Mouse (Mus musculus): Measurements from ENCODE around the gene Lactbl1. TPM values are rescaled to one million over a fixed set of nuclear protein-coding genes. Genes with fewer than 3 reads are reported as not detected.

Lactbl1 gene
- polyA plus RNA-seq, 1 experiment from 2014 or later = 0.05 TPM

- H3K9ac ChIP-seq (ENCODE audit: low read depth, low read length) = peak overlapping the region; percentile 23; the same call in 1 of the 2 replicates
- WGBS = 85% methylated on average over 2 of the region's 2 CpGs
Measured at GRCm38 (mm10) chr4:136600536-136600935, 21.9 kb upstream of the Lactbl1 start.

GRCm38 (mm10) chr4:136601476-136601875 lies 20.9 kb upstream of the Lactbl1 start:
- peak overlapping the region; percentile 75 for H3K4me3 ChIP-seq (ENCODE audit: low read length)
- no peaks in the 10 kb centered on the region for H3K27me3 ChIP-seq (replicated peaks; ENCODE audit: control insufficient read depth, insufficient read depth, low read length)
- WGBS = under 1% methylated on average over 13 of the region's 13 CpGs

More at GRCm38 (mm10) chr4:136600536-136600935, 21.9 kb upstream of the Lactbl1 start:
- H3K4me2 ChIP-seq (ENCODE audit: low read length) = peak overlapping the region; percentile 56
- peaks cover 15% of the 10 kb centered on the region for H3K4me1 ChIP-seq (ENCODE audit: control insufficient read depth, insufficient read depth, low read depth, low read length)
- no peaks in the 10 kb centered on the region for H3K27me3 ChIP-seq (replicated peaks; ENCODE audit: control insufficient read depth, insufficient read depth, low read length)
- peak overlapping the region; percentile 75 for H3K4me3 ChIP-seq (ENCODE audit: low read length)
- no peak overlapping the region for H3K27ac ChIP-seq (ENCODE audit: low read depth, low read length)
- no peaks in the 10 kb centered on the region for H3K36me3 ChIP-seq (ENCODE audit: control insufficient read depth, insufficient read depth, low read length)
- no peaks in the 10 kb centered on the region for H3K9me3 ChIP-seq (ENCODE audit: control insufficient read depth, low read length)
- ATAC-seq = no peak

GRCm38 (mm10) chr4:136602018-136602554 lies 20.3 kb upstream of the Lactbl1 start:
- Histone ChIP-seq H3K9ac (ENCODE audit: low read depth, low read length) (peak overlapping the region; percentile 86), H3K4me1 (ENCODE audit: control insufficient read depth, insufficient read depth, low read depth, low read length) (peaks cover 15% of the 10 kb centered on the region), H3K36me3 (ENCODE audit: control insufficient read depth, insufficient read depth, low read length) (no peaks in the 10 kb centered on the region), H3K9me3 (ENCODE audit: control insufficient read depth, low read length) (no peaks in the 10 kb centered on the region), H3K27me3 (replicated peaks; ENCODE audit: control insufficient read depth, insufficient read depth, low read length) (no peaks in the 10 kb centered on the region), H3K4me3 (ENCODE audit: low read length) (peak overlapping the region; percentile 75), H3K27ac (ENCODE audit: low read depth, low read length) (peak overlapping the region; percentile 94), H3K4me2 (ENCODE audit: low read length) (peak overlapping the region; percentile 56)
- ATAC-seq = peak; percentile 68
- WGBS = 1% methylated on average over 43 of the region's 68 CpGs

More at GRCm38 (mm10) chr4:136601476-136601875, 20.9 kb upstream of the Lactbl1 start:
- H3K4me1 ChIP-seq (ENCODE audit: control insufficient read depth, insufficient read depth, low read depth, low read length) = peaks cover 15% of the 10 kb centered on the region
- peak overlapping the region; percentile 86 for H3K9ac ChIP-seq (ENCODE audit: low read depth, low read length)
- no peaks in the 10 kb centered on the region for H3K9me3 ChIP-seq (ENCODE audit: control insufficient read depth, low read length)
- no peak for ATAC-seq
- no peaks in the 10 kb centered on the region for H3K36me3 ChIP-seq (ENCODE audit: control insufficient read depth, insufficient read depth, low read length)
- peak overlapping the region; percentile 56 for H3K4me2 ChIP-seq (ENCODE audit: low read length)
- H3K27ac ChIP-seq (ENCODE audit: low read depth, low read length) = peak overlapping the region; percentile 94

- H3K4me1 ChIP-seq (ENCODE audit: control insufficient read depth, insufficient read depth, low read depth, low read length) = peaks cover 13% of the 10 kb centered on the region
- no peaks in the 10 kb centered on the region for H3K36me3 ChIP-seq (ENCODE audit: control insufficient read depth, insufficient read depth, low read length)
- H3K4me3 ChIP-seq (ENCODE audit: low read length) = peak within 1 kb of the TSS; percentile 75
- peak within 1 kb of the TSS; percentile 94 for H3K27ac ChIP-seq (ENCODE audit: low read depth, low read length)
- H3K27me3 ChIP-seq (replicated peaks; ENCODE audit: control insufficient read depth, insufficient read depth, low read length) = no peaks in the 10 kb centered on the region
- WGBS = 0% methylated on average over 41 of the region's 45 CpGs
- H3K9me3 ChIP-seq (ENCODE audit: control insufficient read depth, low read length) = no peaks in the 10 kb centered on the region
- ATAC-seq = peak; percentile 86
- H3K9ac ChIP-seq (ENCODE audit: low read depth, low read length) = peak within 1 kb of the TSS; percentile 86
- peak within 1 kb of the TSS; percentile 56 for H3K4me2 ChIP-seq (ENCODE audit: low read length)
Measured at GRCm38 (mm10) chr4:136602568-136602967, 19.9 kb upstream of the Lactbl1 start, which contains the start of gene Kdm1a. Kdm1a (minus strand) TSS chr4:136602723.

GRCm38 (mm10) chr4:136605756-136606485 lies 16.5 kb upstream of the Lactbl1 start:
- H3K4me3 ChIP-seq (ENCODE audit: low read length) = no peak overlapping the region
- H3K9ac ChIP-seq (ENCODE audit: low read depth, low read length) = no peak overlapping the region
- no peaks in the 10 kb centered on the region for H3K27me3 ChIP-seq (replicated peaks; ENCODE audit: control insufficient read depth, insufficient read depth, low read length)
- no peak overlapping the region for H3K4me2 ChIP-seq (ENCODE audit: low read length)
- H3K36me3 ChIP-seq (ENCODE audit: control insufficient read depth, insufficient read depth, low read length) = no peaks in the 10 kb centered on the region
- H3K27ac ChIP-seq (ENCODE audit: low read depth, low read length) = no peak overlapping the region
- 95% methylated on average over 19 of the region's 19 CpGs for WGBS
- ATAC-seq = no peak
- H3K4me1 ChIP-seq (ENCODE audit: control insufficient read depth, insufficient read depth, low read depth, low read length) = peaks cover 1% of the 10 kb centered on the region; the same call in 1 of the 2 replicates
- H3K9me3 ChIP-seq (ENCODE audit: control insufficient read depth, low read length) = no peaks in the 10 kb centered on the region

GRCm38 (mm10) chr4:136610387-136610856 lies 12.0 kb upstream of the Lactbl1 start, which contains the start of gene Tex46:
Tex46 (plus strand) TSS chr4:136610437.
- WGBS = 59% methylated on average over 4 of the region's 4 CpGs
- Histone ChIP-seq H3K36me3 (ENCODE audit: control insufficient read depth, insufficient read depth, low read length) (no peaks in the 10 kb centered on the region), H3K9me3 (ENCODE audit: control insufficient read depth, low read length) (no peaks in the 10 kb centered on the region), H3K27me3 (replicated peaks; ENCODE audit: control insufficient read depth, insufficient read depth, low read length) (no peaks in the 10 kb centered on the region), H3K4me1 (ENCODE audit: control insufficient read depth, insufficient read depth, low read depth, low read length) (no peaks in the 10 kb centered on the region), H3K4me2 (ENCODE audit: low read length) (no peak within 1 kb of the TSS), H3K9ac (ENCODE audit: low read depth, low read length) (no peak within 1 kb of the TSS), H3K4me3 (ENCODE audit: low read length) (no peak within 1 kb of the TSS), H3K27ac (ENCODE audit: low read depth, low read length) (no peak within 1 kb of the TSS)
- no peak for ATAC-seq

GRCm38 (mm10) chr4:136613657-136614056 lies 8.8 kb upstream of the Lactbl1 start:
- Histone ChIP-seq H3K9me3 (ENCODE audit: control insufficient read depth, low read length) (no peaks in the 10 kb centered on the region), H3K4me1 (ENCODE audit: control insufficient read depth, insufficient read depth, low read depth, low read length) (no peaks in the 10 kb centered on the region), H3K27me3 (replicated peaks; ENCODE audit: control insufficient read depth, insufficient read depth, low read length) (no peaks in the 10 kb centered on the region), H3K36me3 (ENCODE audit: control insufficient read depth, insufficient read depth, low read length) (no peaks in the 10 kb centered on the region), H3K4me3 (ENCODE audit: low read length) (no peak overlapping the region), H3K9ac (ENCODE audit: low read depth, low read length) (no peak overlapping the region), H3K4me2 (ENCODE audit: low read length) (no peak overlapping the region), H3K27ac (ENCODE audit: low read depth, low read length) (no peak overlapping the region)
- no peak for ATAC-seq
- WGBS = 62% methylated on average over 7 of the region's 7 CpGs

GRCm38 (mm10) chr4:136621336-136621735 lies 1.1 kb upstream of the Lactbl1 start:
- H3K27me3 ChIP-seq (replicated peaks; ENCODE audit: control insufficient read depth, insufficient read depth, low read length) = no peaks in the 10 kb centered on the region
- H3K27ac ChIP-seq (ENCODE audit: low read depth, low read length) = no peak overlapping the region
- no peaks in the 10 kb centered on the region for H3K9me3 ChIP-seq (ENCODE audit: control insufficient read depth, low read length)
- no peak overlapping the region for H3K9ac ChIP-seq (ENCODE audit: low read depth, low read length)
- ATAC-seq = peak; percentile 48; the same call in 1 of the 2 replicates
- H3K4me1 ChIP-seq (ENCODE audit: control insufficient read depth, insufficient read depth, low read depth, low read length) = no peaks in the 10 kb centered on the region
- no peak overlapping the region for H3K4me3 ChIP-seq (ENCODE audit: low read length)
- H3K36me3 ChIP-seq (ENCODE audit: control insufficient read depth, insufficient read depth, low read length) = no peaks in the 10 kb centered on the region
- H3K4me2 ChIP-seq (ENCODE audit: low read length) = no peak overlapping the region
- 0% methylated on average over 1 of the region's 1 CpGs for WGBS

- 57% methylated on average over 5 of the region's 5 CpGs for WGBS
- Histone ChIP-seq H3K36me3 (ENCODE audit: control insufficient read depth, insufficient read depth, low read length) (no peaks in the 10 kb centered on the region), H3K9ac (ENCODE audit: low read depth, low read length) (no peak overlapping the region), H3K27me3 (replicated peaks; ENCODE audit: control insufficient read depth, insufficient read depth, low read length) (no peaks in the 10 kb centered on the region), H3K27ac (ENCODE audit: low read depth, low read length) (no peak overlapping the region), H3K4me1 (ENCODE audit: control insufficient read depth, insufficient read depth, low read depth, low read length) (no peaks in the 10 kb centered on the region), H3K4me2 (ENCODE audit: low read length) (no peak overlapping the region), H3K9me3 (ENCODE audit: control insufficient read depth, low read length) (no peaks in the 10 kb centered on the region), H3K4me3 (ENCODE audit: low read length) (no peak overlapping the region)
- ATAC-seq = no peak
Measured at GRCm38 (mm10) chr4:136621956-136622355, 465 bp upstream of the Lactbl1 start.

Data from hindbrain, embryonic 16.5 days (tissue).